Comparison of ENCODE assay signal across 20 mouse cellular contexts in the genomic region with DNA sequence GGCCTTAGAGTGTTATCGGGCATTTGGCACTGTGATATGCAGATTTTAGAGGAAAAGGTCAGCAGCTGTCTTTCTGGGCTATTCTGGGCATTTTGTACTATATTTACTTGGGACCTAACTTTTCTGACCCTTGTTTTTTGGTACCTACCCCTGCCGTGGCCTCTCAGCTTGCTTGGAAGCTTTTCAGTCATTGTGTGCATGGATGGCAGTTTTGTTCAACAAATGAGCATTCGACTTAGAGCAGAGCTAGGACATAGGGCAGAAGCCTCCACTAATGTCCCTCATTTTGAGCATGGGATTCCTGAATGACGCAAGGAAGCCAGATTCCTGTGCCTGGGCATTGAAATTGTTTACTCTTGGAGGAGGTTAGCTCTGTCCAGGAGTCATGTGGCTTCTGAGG. TPM values are rescaled to one million over a fixed set of nuclear protein-coding genes. Genes with fewer than 3 reads are reported as not detected.
A peak's percentile ranks its signal among the peaks of the same experiment; 100 is the strongest.
DNase-seq lines count a peak whose midpoint lies in the region; ATAC-seq lines count a peak whose summit lies in the region.
"Had no signal": no experiment of that assay in that cellular context is flagged by ENCODE, and none has a peak within 500 bp of the region (broad histone marks: within the 10 kb centered on the region; RNA-seq: fewer than 3 reads in every experiment).

No protein-coding gene starts in this region.

- H3K27ac ChIP-seq in heart, embryonic 10.5 days, result peak overlapping the region; percentile 62
- H3K27ac ChIP-seq in kidney, embryonic 16.5 days (ENCODE audit: low read length), result peak overlapping the region; percentile 26; the same call in 1 of the 2 replicates
- H3K27ac ChIP-seq in heart, embryonic 16.5 days (ENCODE audit: low read length), result no peak overlapping the region
- H3K27ac ChIP-seq: hindbrain, embryonic 12.5 days; intestine, embryonic 15.5 days; liver, embryonic 14.5 days; neural tube, embryonic 15.5 days had no signal

- WGBS in heart, embryonic 10.5 days, result 51% methylated on average over 4 of the region's 4 CpGs
- WGBS in kidney, embryonic 16.5 days, result 65% methylated on average over 4 of the region's 4 CpGs
- 41% methylated on average over 4 of the region's 4 CpGs for WGBS in heart, embryonic 16.5 days

- DNase-seq in heart, embryonic 10.5 days (ENCODE audit: low spot score), result no peak
- no peak for DNase-seq in heart, adult 9 months (ENCODE audit: low spot score in 2 of 2)
- no peak for DNase-seq in kidney, postnatal 4 days
- DNase-seq in Muller cell, postnatal 12 days (ENCODE audit: inconsistent ontology term), result peak; percentile 58
- DNase-seq in spleen, postnatal 36 days (ENCODE audit: low spot score in 2 of 2), result no peak
- DNase-seq: cerebellum, adult 11 months; gastrocnemius, postnatal 10 days; layer of hippocampus, adult 9-11 months; spleen, adult 18-20 months had no signal

- H3K9ac ChIP-seq in kidney, embryonic 16.5 days (replicated peaks; ENCODE audit: low read length), result no peak overlapping the region
- H3K9ac ChIP-seq in heart, embryonic 16.5 days (ENCODE audit: low read length), result 0 out of 2 replicates have a peak overlapping the region, but pooled peaks have one; percentile 2
- H3K9ac ChIP-seq: hindbrain, embryonic 12.5 days; intestine, embryonic 15.5 days; liver, embryonic 14.5 days; neural tube, embryonic 15.5 days had no signal

- H3K36me3 ChIP-seq in heart, embryonic 10.5 days, result peaks cover 2% of the 10 kb centered on the region; the same call in 1 of the 2 replicates
- H3K36me3 ChIP-seq in kidney, embryonic 16.5 days (ENCODE audit: insufficient read depth, low read length), result 0 out of 2 replicates have a peak, but pooled peaks cover under 1% of the 10 kb centered on the region
- H3K36me3 ChIP-seq in heart, embryonic 16.5 days (ENCODE audit: control insufficient read depth, insufficient read depth), result no peaks in the 10 kb centered on the region
- H3K36me3 ChIP-seq: hindbrain, embryonic 12.5 days; intestine, embryonic 15.5 days; neural tube, embryonic 15.5 days had no signal

- H3K27me3 ChIP-seq in heart, embryonic 10.5 days (ENCODE audit: insufficient read depth, poor library complexity, severe bottlenecking), result no peaks in the 10 kb centered on the region
- no peaks in the 10 kb centered on the region for H3K27me3 ChIP-seq in kidney, embryonic 16.5 days (ENCODE audit: insufficient read depth, low read length)
- H3K27me3 ChIP-seq in heart, embryonic 16.5 days (ENCODE audit: control insufficient read depth, insufficient read depth, low read length), result no peaks in the 10 kb centered on the region
- H3K27me3 ChIP-seq: hindbrain, embryonic 12.5 days; intestine, embryonic 15.5 days; neural tube, embryonic 15.5 days had no signal

- peaks cover 67% of the 10 kb centered on the region for H3K4me1 ChIP-seq in heart, embryonic 10.5 days
- peaks cover 52% of the 10 kb centered on the region for H3K4me1 ChIP-seq in kidney, embryonic 16.5 days (ENCODE audit: insufficient read depth, low read length)
- peaks cover 36% of the 10 kb centered on the region for H3K4me1 ChIP-seq in heart, embryonic 16.5 days (ENCODE audit: control insufficient read depth, insufficient read depth, low read length)
- H3K4me1 ChIP-seq: neural tube, embryonic 15.5 days had no signal

- no peak overlapping the region for H3K4me2 ChIP-seq in kidney, embryonic 16.5 days (replicated peaks; ENCODE audit: low read depth, low read length)
- H3K4me2 ChIP-seq in heart, embryonic 16.5 days (ENCODE audit: low read depth, low read length), result no peak overlapping the region
- H3K4me2 ChIP-seq: hindbrain, embryonic 12.5 days; intestine, embryonic 15.5 days; neural tube, embryonic 15.5 days had no signal

- H3K4me3 ChIP-seq in heart, embryonic 10.5 days, result no peak overlapping the region
- H3K4me3 ChIP-seq in kidney, embryonic 16.5 days (ENCODE audit: low read length), result no peak overlapping the region
- H3K4me3 ChIP-seq in heart, embryonic 16.5 days (ENCODE audit: low read length), result no peak overlapping the region
- H3K4me3 ChIP-seq: hindbrain, embryonic 12.5 days; intestine, embryonic 15.5 days; neural tube, embryonic 15.5 days had no signal

- H3K9me3 ChIP-seq in heart, embryonic 10.5 days, result no peaks in the 10 kb centered on the region
- H3K9me3 ChIP-seq in kidney, embryonic 16.5 days (ENCODE audit: low read length), result no peaks in the 10 kb centered on the region
- H3K9me3 ChIP-seq in heart, embryonic 16.5 days (replicated peaks; ENCODE audit: control insufficient read depth, low read length), result no peaks in the 10 kb centered on the region
- H3K9me3 ChIP-seq: hindbrain, embryonic 12.5 days; intestine, embryonic 15.5 days; neural tube, embryonic 15.5 days had no signal

- ATAC-seq in kidney, embryonic 16.5 days (ENCODE audit: low FRiP score, low TSS enrichment), result no peak
- ATAC-seq in heart, embryonic 16.5 days (replicated peaks; ENCODE audit: extremely low read depth, insufficient read depth, low FRiP score), result no peak
- ATAC-seq in megakaryocyte-erythroid progenitor cell, adult 5-6 weeks (replicated peaks; ENCODE audit: low FRiP score, low TSS enrichment, poor library complexity, severe bottlenecking), result no peak
- ATAC-seq: forebrain, embryonic 16.5 days; intestine, embryonic 15.5 days had no signal

RNA-seq across cellular contexts. Expression of a gene that starts 9.4 kb away (rescaled TPM):
- 0.22 and 0.33 TPM in 2 replicates for polyA plus RNA-seq in heart, embryonic 10.5 days (2016; fragmentation: Nextera tagmentation; extraction: Ambion mirVana)
- 0.17 and 0.37 TPM in 2 replicates for polyA plus RNA-seq in kidney, embryonic 16.5 days (2015; fragmentation: Nextera tagmentation; extraction: Ambion mirVana)
- 0.09 and 0.12 TPM in 2 replicates for polyA plus RNA-seq in heart, embryonic 16.5 days (2015; fragmentation: Nextera tagmentation; extraction: Ambion mirVana)
- not detected in 2 replicates for total RNA-seq in megakaryocyte-erythroid progenitor cell, adult 5-6 weeks (2014; fragmentation: Nextera tagmentation)
- total RNA-seq in megakaryocyte-erythroid progenitor cell, adult 5-6 weeks (2017), result not detected in 2 replicates
- total RNA-seq: common myeloid progenitor, adult 5-6 weeks; gastrocnemius, postnatal 10 days; left cerebral cortex, postnatal 10 days; MEL had no signal
- polyA plus RNA-seq: forebrain, embryonic 16.5 days; liver, embryonic 14.5 days; neural tube, embryonic 15.5 days had no signal

RNA-seq across cellular contexts. Expression of a gene that starts 56.5 kb away (rescaled TPM):
- polyA plus RNA-seq in heart, embryonic 10.5 days (2016; fragmentation: Nextera tagmentation; extraction: Ambion mirVana), result 67.3 and 88.3 TPM in 2 replicates
- 66.1 and 71.1 TPM in 2 replicates for polyA plus RNA-seq in kidney, embryonic 16.5 days (2015; fragmentation: Nextera tagmentation; extraction: Ambion mirVana)
- polyA plus RNA-seq in heart, embryonic 16.5 days (2015; fragmentation: Nextera tagmentation; extraction: Ambion mirVana), result 47.9 and 49.8 TPM in 2 replicates
- 1.2 and 6.5 TPM in 2 replicates for total RNA-seq in megakaryocyte-erythroid progenitor cell, adult 5-6 weeks (2014; fragmentation: Nextera tagmentation)
- total RNA-seq in megakaryocyte-erythroid progenitor cell, adult 5-6 weeks (2017), result 6.1 and 11.4 TPM in 2 replicates
